Mouse (Mus musculus) CH12.LX (cell line): ENCODE measurements around the gene Gemin6. TPM values are rescaled to one million over a fixed set of nuclear protein-coding genes. Genes with fewer than 3 reads are reported as not detected.

ENCODE experiments used
- DNase-seq: peaks from one replicate; pipeline ENCODE4 v3.0.0-alpha.2; 2013; ENCODE audit errors: extremely low read depth
- H3K27ac ChIP-seq: 2 replicates; pipeline ENCODE4 v1.5.1; 2012; ENCODE audit warnings: low read depth, mild to moderate bottlenecking, control low read depth, moderate library complexity; ENCODE audit not compliant: insufficient read depth
- H3K27me3 ChIP-seq: replicated peaks from 2 replicates; pipeline ENCODE3; 2012; ENCODE audit warnings: inconsistent platforms
- H3K36me3 ChIP-seq, 2 experiments: replicated peaks in 1 of 2; 2 replicates each; pipeline versions ENCODE3 to v1.6.1; 2012; ENCODE audit warnings: inconsistent platforms in 1 of 2, low read length in 1 of 2, mild to moderate bottlenecking in 1 of 2, mixed read lengths in 1 of 2, moderate library complexity in 1 of 2; ENCODE audit not compliant: control insufficient read depth in 1 of 2, insufficient read depth in 1 of 2
- H3K4me1 ChIP-seq, 2 experiments: 2 replicates each; pipeline ENCODE4 v1.6.1; 2012; ENCODE audit warnings: inconsistent platforms in 1 of 2, moderate library complexity in 1 of 2; ENCODE audit not compliant: insufficient read depth in 2 of 2, control insufficient read depth in 1 of 2
- H3K4me2 ChIP-seq: 2 replicates; pipeline ENCODE4 v1.6.1; 2012; ENCODE audit warnings: low read depth, mild to moderate bottlenecking, control low read depth; ENCODE audit not compliant: poor library complexity, insufficient read depth, severe bottlenecking
- H3K4me3 ChIP-seq, 3 experiments: fragments of 150-350 bp in 1 of 3; sonication (generic) in 1 of 3; replicated peaks in 1 of 3; 2 replicates each; pipeline versions ENCODE3 to v1.5.1; 2011 to 2012; ENCODE audit warnings: low read depth in 2 of 3, low read length in 2 of 3, mild to moderate bottlenecking in 2 of 3, moderate library complexity in 2 of 3, control low read depth in 1 of 3, improper control_type of control experiment in 1 of 3, inconsistent platforms in 1 of 3, mixed read lengths in 1 of 3; ENCODE audit not compliant: poor library complexity in 1 of 3
- H3K79me2 ChIP-seq: replicated peaks from 2 replicates; pipeline ENCODE4 v1.6.1; 2012; ENCODE audit warnings: mild to moderate bottlenecking, moderate library complexity; ENCODE audit not compliant: control insufficient read depth, poor library complexity, insufficient read depth, severe bottlenecking; ENCODE audit errors: extremely low read depth
- H3K9ac ChIP-seq: 2 replicates; pipeline ENCODE4 v1.6.1; 2012; ENCODE audit warnings: low read depth, mild to moderate bottlenecking, control low read depth, moderate library complexity; ENCODE audit not compliant: insufficient read depth
- H3K9me3 ChIP-seq: replicated peaks from 2 replicates; pipeline ENCODE3; 2012; ENCODE audit warnings: low read length, inconsistent platforms, mixed read lengths
- BHLHE40 ChIP-seq: IDR thresholded peaks from 2 replicates; pipeline ENCODE4 v1.6.1; 2011; ENCODE audit warnings: mild to moderate bottlenecking, low read depth, low read length, improper control_type of control experiment
- CHD1 ChIP-seq: IDR thresholded peaks from 2 replicates; pipeline ENCODE4 v1.6.1; 2012; ENCODE audit warnings: low read depth, low read length, improper control_type of control experiment, inconsistent platforms
- CHD2 ChIP-seq: IDR thresholded peaks from 2 replicates; pipeline ENCODE4 v1.6.1; 2011; ENCODE audit warnings: low read length, improper control_type of control experiment
- E2F4 ChIP-seq: IDR thresholded peaks from 2 replicates; pipeline ENCODE4 v1.6.1; 2011; ENCODE audit warnings: low read depth, low read length, improper control_type of control experiment; ENCODE audit not compliant: insufficient replicate concordance
- ELF1 ChIP-seq: IDR thresholded peaks from 2 replicates; pipeline ENCODE4 v1.6.1; 2014; ENCODE audit warnings: low read depth, mild to moderate bottlenecking, inconsistent platforms, low read length, improper control_type of control experiment
- EP300 ChIP-seq: IDR thresholded peaks from 2 replicates; pipeline ENCODE4 v1.6.1; 2011; ENCODE audit warnings: low read length, improper control_type of control experiment
- ETS1 ChIP-seq: conservative IDR thresholded peaks from 2 replicates; pipeline ENCODE4 v1.6.1; 2012; ENCODE audit warnings: low read depth, mild to moderate bottlenecking, inconsistent platforms, low read length, improper control_type of control experiment, moderate library complexity
- HCFC1 ChIP-seq: IDR thresholded peaks from 2 replicates; pipeline ENCODE4 v1.6.1; 2012; ENCODE audit warnings: low read depth, mild to moderate bottlenecking, inconsistent platforms, low read length, improper control_type of control experiment
- JUN ChIP-seq: IDR thresholded peaks from 2 replicates; pipeline ENCODE4 v1.6.1; 2011; ENCODE audit warnings: low read depth, mild to moderate bottlenecking, low read length, improper control_type of control experiment, moderate library complexity; ENCODE audit not compliant: insufficient read depth
- JUND ChIP-seq: conservative IDR thresholded peaks from 2 replicates; pipeline ENCODE4 v1.6.1; 2011; ENCODE audit warnings: low read depth, low read length, improper control_type of control experiment
- KAT2A ChIP-seq: IDR thresholded peaks from 2 replicates; pipeline ENCODE4 v1.6.1; 2012; ENCODE audit warnings: low read length, improper control_type of control experiment, inconsistent platforms; ENCODE audit not compliant: insufficient replicate concordance
- MAFK ChIP-seq: IDR thresholded peaks from 2 replicates; pipeline ENCODE4 v1.6.1; 2011; ENCODE audit warnings: low read length, improper control_type of control experiment; ENCODE audit not compliant: insufficient replicate concordance
- MAX ChIP-seq: IDR thresholded peaks from 2 replicates; pipeline ENCODE4 v1.6.1; 2011; ENCODE audit warnings: low read length, improper control_type of control experiment
- MAZ ChIP-seq: IDR thresholded peaks from 2 replicates; pipeline ENCODE4 v1.6.1; 2012; ENCODE audit warnings: low read depth, mild to moderate bottlenecking, inconsistent platforms, low read length, improper control_type of control experiment, moderate library complexity
- MXI1 ChIP-seq: IDR thresholded peaks from 2 replicates; pipeline ENCODE4 v1.6.1; 2011; ENCODE audit warnings: mild to moderate bottlenecking, low read depth, low read length, improper control_type of control experiment
- MYC ChIP-seq: IDR thresholded peaks from 2 replicates; pipeline ENCODE4 v1.6.1; 2011; ENCODE audit warnings: low read depth, mild to moderate bottlenecking, improper control_type of control experiment, low read length
- NRF1 ChIP-seq: IDR thresholded peaks from 2 replicates; pipeline ENCODE4 v1.6.1; 2014; ENCODE audit warnings: low read depth, mild to moderate bottlenecking, inconsistent platforms, low read length, improper control_type of control experiment, moderate library complexity
- POLR2AphosphoS2 ChIP-seq: IDR thresholded peaks from 2 replicates; pipeline ENCODE4 v1.6.1; 2011; ENCODE audit warnings: low read depth, low read length, improper control_type of control experiment
- RAD21 ChIP-seq: IDR thresholded peaks from 2 replicates; pipeline ENCODE4 v1.6.1; 2011; ENCODE audit warnings: low read depth, mild to moderate bottlenecking, low read length, improper control_type of control experiment, moderate library complexity
- RCOR1 ChIP-seq: conservative IDR thresholded peaks from 2 replicates; pipeline ENCODE4 v1.6.1; 2012; ENCODE audit warnings: low read depth, mild to moderate bottlenecking, inconsistent platforms, low read length, improper control_type of control experiment
- TBP ChIP-seq: conservative IDR thresholded peaks from 2 replicates; pipeline ENCODE4 v1.6.1; 2011; ENCODE audit warnings: low read depth, low read length, improper control_type of control experiment
- UBTF ChIP-seq: IDR thresholded peaks from 2 replicates; pipeline ENCODE4 v1.6.1; 2012; ENCODE audit warnings: low read depth, mild to moderate bottlenecking, inconsistent platforms, low read length, improper control_type of control experiment, moderate library complexity
- USF1 ChIP-seq: IDR thresholded peaks from 2 replicates; pipeline ENCODE4 v1.6.1; 2014; ENCODE audit warnings: low read depth, mild to moderate bottlenecking, inconsistent platforms, low read length, improper control_type of control experiment
- ZC3H11A ChIP-seq: IDR thresholded peaks from 2 replicates; pipeline ENCODE4 v1.6.1; 2012; ENCODE audit warnings: low read depth, mild to moderate bottlenecking, inconsistent platforms, low read length, improper control_type of control experiment
- ZKSCAN1 ChIP-seq: IDR thresholded peaks from 2 replicates; pipeline ENCODE4 v1.6.1; 2012; ENCODE audit warnings: low read depth, inconsistent platforms, low read length, improper control_type of control experiment, borderline replicate concordance
- ZNF384 ChIP-seq: IDR thresholded peaks from 2 replicates; pipeline ENCODE4 v1.6.1; 2012; ENCODE audit warnings: low read depth, low read length, improper control_type of control experiment, inconsistent platforms
- dilution Hi-C: fragments of 300-500 bp; cut with MboI; formaldehyde crosslinking; loops from 2 replicates; pipeline ENCODE4 v1.14.3; 2020; ENCODE audit warnings: low sequenced_read_pairs; ENCODE audit not compliant: extremely low pct_unique_long_range_greater_than_20kb, extremely low pct_ligation_motif_present
- in situ Hi-C: fragments of 300-500 bp; cut with MboI; formaldehyde crosslinking; loops from 3 replicates; pipeline ENCODE4 v1.14.3; 2019; ENCODE audit warnings: low sequenced_read_pairs, low pct_ligation_motif_present, low pct_unique_long_range_greater_than_20kb, mixed read lengths
- polyA plus RNA-seq: library from polyadenylated mRNA; unstranded; fragments of >175 nt; gene quantifications from 2 replicates; pipeline ENCODE4 v1.2.1, GENCODE M21; 2012; ENCODE audit warnings: low read depth; ENCODE audit not compliant: insufficient read length
- total RNA-seq, 2 experiments: library from RNA; depleted of rRNA; stranded (reverse); fragments of 300-350 nt in 1 of 2; fragments of >200 nt in 1 of 2; gene quantifications; 2 replicates each; pipeline ENCODE4 v1.2.3; 2012 to 2014

Gemin6 gene
- total and polyA plus RNA-seq, 3 experiments, result 65.6 to 120 (median 66.0) TPM

DNA sequence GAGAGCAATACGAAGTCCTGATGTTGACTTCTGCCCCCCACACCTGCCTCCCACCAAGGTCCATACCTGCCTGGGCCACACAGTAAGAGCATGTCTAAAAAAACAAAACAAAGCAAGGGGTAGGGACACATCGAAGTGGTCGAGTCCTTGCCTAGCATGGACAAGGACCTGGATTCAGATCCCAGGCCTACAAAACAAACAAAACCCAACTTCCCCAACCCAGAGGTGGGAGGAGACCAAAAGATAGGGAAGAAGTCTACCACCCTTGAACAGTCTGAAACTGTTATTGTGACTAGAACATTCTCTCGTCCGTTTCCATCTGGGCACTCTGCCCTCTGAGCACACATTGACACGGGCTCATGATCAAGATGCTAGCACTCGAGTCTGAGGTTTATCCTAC, 10.1 kb downstream of the Gemin6 start:
- Histone ChIP-seq H3K9me3 (no peaks in the 10 kb centered on the region), H3K4me1 (peaks cover 2 to 65% of the 10 kb centered on the region in 2 experiments; a peak in 3 of 4 replicates), H3K36me3 (peaks cover 12 to 47% of the 10 kb centered on the region in 2 experiments), H3K9ac (no peak overlapping the region), H3K4me2 (no peak overlapping the region), H3K27ac (no peak overlapping the region), H3K27me3 (no peaks in the 10 kb centered on the region), H3K4me3 (no peak overlapping the region), H3K79me2 (no peaks in the 10 kb centered on the region)
- dilution Hi-C loops (no loop called here), in situ Hi-C loops (no loop called here)
- no peak for DNase-seq
- TF ChIP-seq MXI1, result no peak

DNA sequence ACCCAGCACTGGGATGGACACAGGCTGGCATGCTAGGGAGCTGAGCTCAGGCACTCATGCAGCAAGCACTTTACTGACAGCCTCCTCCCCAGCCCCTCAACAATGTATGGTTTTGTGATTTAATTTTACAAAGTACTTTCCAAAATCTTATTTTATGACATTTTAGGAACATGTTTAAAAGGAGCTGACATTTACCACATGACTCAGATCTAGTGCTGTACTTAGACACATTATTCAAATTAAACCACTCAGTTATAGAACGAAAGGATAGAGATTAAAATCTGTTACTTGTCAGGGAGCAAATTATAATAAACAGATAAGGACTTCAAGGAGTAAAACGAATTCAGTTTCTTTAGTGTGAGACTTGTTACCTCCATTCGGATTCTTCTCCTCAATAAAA, 11.2 kb downstream of the Gemin6 start:
- Histone ChIP-seq H3K36me3 (peaks cover 18 to 51% of the 10 kb centered on the region in 2 experiments), H3K27ac (no peak overlapping the region), H3K27me3 (no peaks in the 10 kb centered on the region), H3K9me3 (no peaks in the 10 kb centered on the region), H3K79me2 (no peaks in the 10 kb centered on the region), H3K4me1 (peaks cover 2 to 63% of the 10 kb centered on the region in 2 experiments; a peak in 3 of 4 replicates), H3K9ac (no peak overlapping the region), H3K4me3 (no peak overlapping the region), H3K4me2 (no peak overlapping the region)
- dilution Hi-C loops (no loop called here), in situ Hi-C loops (no loop called here)
- DNase-seq, result no peak
- TF ChIP-seq RAD21 (no peak), MAFK (no peak), CHD1 (no peak), BHLHE40 (no peak), ZC3H11A (no peak), EP300 (no peak), MYC (no peak), TBP (no peak), JUND (no peak)

DNA sequence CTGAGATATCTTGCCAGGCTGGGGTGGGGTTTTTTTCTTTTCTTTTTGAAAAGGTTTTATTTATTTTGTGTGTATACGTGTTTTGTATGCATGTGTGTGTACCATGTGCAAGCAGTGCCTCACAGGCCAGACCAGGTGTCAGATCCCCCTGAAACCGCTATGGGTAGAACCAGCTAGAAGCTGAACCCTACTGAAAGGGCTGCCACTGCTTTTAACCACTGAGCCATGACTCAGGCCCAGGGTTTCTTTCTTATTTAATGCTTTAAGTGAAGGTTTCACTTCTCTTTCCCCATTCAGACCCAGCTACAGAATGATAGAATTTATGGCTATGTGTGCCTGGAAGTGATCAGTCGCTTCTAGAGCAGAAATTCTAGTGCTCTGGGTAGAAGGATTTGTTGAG, 12.6 kb downstream of the Gemin6 start:
- in situ Hi-C loops, result no loop called here
- H3K9me3 ChIP-seq, result no peaks in the 10 kb centered on the region
- TF ChIP-seq ZKSCAN1 (no peak), RCOR1 (no peak), CHD2 (no peak), MXI1 (no peak; the same call in 1 of the 2 replicates), E2F4 (no peak), BHLHE40 (peak; percentile 73), UBTF (0 out of 2 replicates have a peak, but pooled peaks have one; percentile 64), JUN (no peak), ZNF384 (no peak), ETS1 (peak; percentile 63), NRF1 (no peak), MYC (peak; percentile 82), MAX (no peak; the same call in 1 of the 2 replicates), ELF1 (no peak), POLR2AphosphoS2 (no peak), HCFC1 (no peak), ZC3H11A (no peak), EP300 (peak; percentile 96), USF1 (no peak), KAT2A (no peak), MAZ (no peak)

More for the DNA sequence above, 12.6 kb downstream of the Gemin6 start:
- dilution Hi-C loops, result no loop called here
- no peak overlapping the region for H3K4me3 ChIP-seq
- peaks cover 0 to 52% of the 10 kb centered on the region in 2 experiments; a peak in 2 of 4 replicates for H3K4me1 ChIP-seq
- no peaks in the 10 kb centered on the region for H3K27me3 ChIP-seq
- no peak overlapping the region for H3K9ac ChIP-seq
- no peaks in the 10 kb centered on the region for H3K79me2 ChIP-seq
- H3K27ac ChIP-seq, result peak overlapping the region; percentile 48; the same call in 1 of the 2 replicates
- H3K36me3 ChIP-seq, result peaks cover 27 to 52% of the 10 kb centered on the region in 2 experiments
- peak overlapping the region; percentile 89 for H3K4me2 ChIP-seq
- peak; percentile 87 for DNase-seq
